Mouse (Mus musculus) lung, adult 2 months (tissue): ENCODE results near the gene Josd1. TPM values are rescaled to one million over a fixed set of nuclear protein-coding genes. Genes with fewer than 3 reads are reported as not detected.

Source experiments
- DNase-seq: peaks from one replicate; pipeline ENCODE4 v3.0.0; 2022
- H3K4me1 ChIP-seq: fragments of 200-500 bp; 2 replicates; pipeline ENCODE4 v1.6.1; 2011; ENCODE audit warnings: low read length; ENCODE audit not compliant: control insufficient read depth, insufficient read depth
- H3K4me3 ChIP-seq: fragments of 200-500 bp; replicated peaks from 2 replicates; pipeline ENCODE3; 2011; ENCODE audit warnings: low read depth, mild to moderate bottlenecking, control low read depth, low read length; ENCODE audit errors: extremely low read depth
- CTCF ChIP-seq: fragments of 200-500 bp; IDR thresholded peaks from 2 replicates; pipeline ENCODE4 v1.5.1; 2011; ENCODE audit warnings: mild to moderate bottlenecking, low read length, control low read depth; ENCODE audit not compliant: insufficient read depth
- POLR2A ChIP-seq: fragments of 200-500 bp; IDR thresholded peaks from 2 replicates; pipeline ENCODE4 v1.6.1; 2011; ENCODE audit warnings: low read depth, mild to moderate bottlenecking, control low read depth, low read length, borderline replicate concordance; ENCODE audit errors: extremely low read depth
- WGBS: fragments of 180-500 bp; shearing (Covaris S2); methylation state at CpG from one replicate; pipeline ENCODE4 v1.1.7; 2018; 5-methylcytosine and 5-hydroxymethylcytosine counted together
- polyA plus RNA-seq: library from polyadenylated mRNA; depleted of rRNA; stranded (reverse); fragments of >200 nt; gene quantifications from 2 replicates; pipeline ENCODE4 v1.2.3, GENCODE M21; 2012

Josd1 gene
- polyA plus RNA-seq, 1 experiment, result 16.3 TPM

- TF ChIP-seq POLR2A (no peak), CTCF (no peak)
- peaks cover 12% of the 10 kb centered on the region for H3K4me1 ChIP-seq
- no peak for DNase-seq
- H3K4me3 ChIP-seq, result no peak overlapping the region
- WGBS, result 41% methylated on average over 3 of the region's 3 CpGs
These were observed 7.8 kb upstream of the Josd1 start for GRCm38 (mm10) chr15:79695516-79695915.

GRCm38 (mm10) chr15:79694512-79694911 is 6.8 kb upstream of the Josd1 start:
- DNase-seq, result no peak
- H3K4me1 ChIP-seq, result peaks cover 15% of the 10 kb centered on the region
- no peak overlapping the region for H3K4me3 ChIP-seq
- no peak for TF ChIP-seq POLR2A
- TF ChIP-seq CTCF, result no peak
- WGBS, result 73% methylated on average over 4 of the region's 4 CpGs

GRCm38 (mm10) chr15:79693740-79694139 is 6.0 kb upstream of the Josd1 start:
- 43% methylated on average over 11 of the region's 11 CpGs for WGBS
- TF ChIP-seq POLR2A, result peak; percentile 12; the same call in 1 of the 2 replicates
- no peak for TF ChIP-seq CTCF
- H3K4me1 ChIP-seq, result peaks cover 15% of the 10 kb centered on the region
- peak overlapping the region; percentile 47 for H3K4me3 ChIP-seq
- peak; percentile 18 for DNase-seq

GRCm38 (mm10) chr15:79692334-79692733 is 4.6 kb upstream of the Josd1 start:
- WGBS, result 79% methylated on average over 5 of the region's 5 CpGs
- H3K4me3 ChIP-seq, result no peak overlapping the region
- DNase-seq, result no peak

GRCm38 (mm10) chr15:79691023-79691508 is 3.3 kb upstream of the Josd1 start:
- WGBS, result under 1% methylated on average over 53 of the region's 53 CpGs
- DNase-seq, result peak; percentile 66

More at GRCm38 (mm10) chr15:79692334-79692733, 4.6 kb upstream of the Josd1 start:
- peaks cover 19% of the 10 kb centered on the region for H3K4me1 ChIP-seq
- TF ChIP-seq POLR2A, result no peak
- TF ChIP-seq CTCF, result no peak

GRCm38 (mm10) chr15:79690426-79691022 is 2.8 kb upstream of the Josd1 start, which contains the start of gene Gtpbp1:
TSS of gene Gtpbp1 (plus strand) at chr15:79690845.
- DNase-seq, result peak; percentile 96
- under 1% methylated on average over 45 of the region's 45 CpGs for WGBS
- TF ChIP-seq CTCF (no peak), POLR2A (peak; percentile 53; the same call in 1 of the 2 replicates)

More at GRCm38 (mm10) chr15:79691023-79691508, 3.3 kb upstream of the Josd1 start:
- peak overlapping the region; percentile 73 for H3K4me3 ChIP-seq
- TF ChIP-seq CTCF, result no peak
- no peak for TF ChIP-seq POLR2A
- H3K4me1 ChIP-seq, result peaks cover 23% of the 10 kb centered on the region

GRCm38 (mm10) chr15:79689662-79690425 is 2.1 kb upstream of the Josd1 start:
- H3K4me3 ChIP-seq, result peak overlapping the region; percentile 26
- peak; percentile 18; the same call in 1 of the 2 replicates for TF ChIP-seq POLR2A
- TF ChIP-seq CTCF, result no peak
- WGBS, result 6% methylated on average over 24 of the region's 24 CpGs
- no peak for DNase-seq
- peaks cover 34% of the 10 kb centered on the region for H3K4me1 ChIP-seq

More at GRCm38 (mm10) chr15:79690426-79691022, 2.8 kb upstream of the Josd1 start, which contains the start of gene Gtpbp1:
- peaks cover 28% of the 10 kb centered on the region for H3K4me1 ChIP-seq
- H3K4me3 ChIP-seq, result peak within 1 kb of the TSS; percentile 73

GRCm38 (mm10) chr15:79688268-79688956 is 693 bp upstream of the Josd1 start:
- TF ChIP-seq CTCF (no peak), POLR2A (no peak)
- no peak for DNase-seq
- peaks cover 32% of the 10 kb centered on the region for H3K4me1 ChIP-seq
- peak overlapping the region; percentile 86 for H3K4me3 ChIP-seq
- WGBS, result 6% methylated on average over 8 of the region's 8 CpGs

GRCm38 (mm10) chr15:79687175-79687574 is 544 bp downstream of the Josd1 start:
- no peak for DNase-seq
- TF ChIP-seq POLR2A, result no peak
- no peak for TF ChIP-seq CTCF
- under 1% methylated on average over 33 of the region's 33 CpGs for WGBS

More at GRCm38 (mm10) chr15:79687175-79687574, 544 bp downstream of the Josd1 start:
- H3K4me3 ChIP-seq, result peak overlapping the region; percentile 86
- H3K4me1 ChIP-seq, result peaks cover 35% of the 10 kb centered on the region
